Mouse (Mus musculus): ENCODE data around the gene Stk38. TPM values are rescaled to one million over a fixed set of nuclear protein-coding genes. Genes with fewer than 3 reads are reported as not detected.

Stk38 gene
- polyA plus RNA-seq, 1 experiment from 2014 or later = 71.8 TPM

DNA sequence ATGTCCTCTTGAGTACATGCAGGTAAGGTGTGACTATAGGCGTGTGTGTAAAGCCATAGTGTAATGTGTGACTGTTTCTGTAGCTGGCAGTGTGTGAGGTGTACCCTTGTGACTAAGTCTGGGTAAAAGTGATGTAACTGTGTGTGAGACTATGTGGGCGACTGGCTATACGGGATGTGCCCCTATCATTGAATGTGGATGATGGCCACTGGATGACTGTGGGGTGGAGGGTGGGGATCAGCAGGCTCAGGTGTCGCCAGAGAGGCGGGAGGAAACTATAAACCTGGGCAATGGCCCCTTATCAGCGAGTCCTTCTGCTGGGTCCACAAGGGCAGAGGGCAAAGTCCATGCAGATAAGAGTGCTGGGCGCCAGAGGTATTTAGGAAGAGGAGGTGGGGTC lies 42.1 kb upstream of the Stk38 start:
- Histone ChIP-seq H3K9ac (ENCODE audit: low read depth, low read length) (no peak overlapping the region), H3K27ac (ENCODE audit: low read depth, low read length) (no peak overlapping the region), H3K27me3 (replicated peaks; ENCODE audit: control insufficient read depth, insufficient read depth, low read length) (no peaks in the 10 kb centered on the region), H3K4me1 (ENCODE audit: control insufficient read depth, insufficient read depth, low read depth, low read length) (peaks cover 4% of the 10 kb centered on the region; the same call in 1 of the 2 replicates), H3K4me2 (ENCODE audit: low read length) (no peak overlapping the region), H3K9me3 (ENCODE audit: control insufficient read depth, low read length) (no peaks in the 10 kb centered on the region), H3K4me3 (ENCODE audit: low read length) (no peak overlapping the region), H3K36me3 (ENCODE audit: control insufficient read depth, insufficient read depth, low read length) (peaks cover 8% of the 10 kb centered on the region; the same call in 1 of the 2 replicates)
- no peak for ATAC-seq
- WGBS = 95% methylated on average over 7 of the region's 7 CpGs

DNA sequence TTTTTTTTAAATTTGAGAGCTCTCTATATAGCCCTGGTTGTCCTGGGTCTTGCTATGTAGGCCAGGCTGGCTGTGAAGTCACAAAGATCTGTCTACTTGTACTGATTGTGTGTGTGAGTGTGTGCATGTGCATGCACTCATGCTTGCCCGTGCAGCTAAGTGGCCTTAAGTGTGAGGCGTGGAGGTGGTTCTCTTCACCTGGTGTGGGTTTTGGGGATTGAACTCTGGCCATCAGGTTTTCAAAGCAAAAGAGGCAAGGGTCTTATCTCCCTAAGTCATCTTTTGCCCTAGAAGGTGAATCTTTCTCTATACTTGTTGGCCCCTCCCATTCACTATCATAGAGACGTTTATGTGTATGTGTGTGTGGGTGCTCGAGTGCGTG lies 41.7 kb upstream of the Stk38 start:
- no peaks in the 10 kb centered on the region for H3K27me3 ChIP-seq (replicated peaks; ENCODE audit: control insufficient read depth, insufficient read depth, low read length)
- WGBS = 84% methylated on average over 5 of the region's 5 CpGs
- H3K9me3 ChIP-seq (ENCODE audit: control insufficient read depth, low read length) = no peaks in the 10 kb centered on the region
- ATAC-seq = no peak
- peaks cover 4% of the 10 kb centered on the region; the same call in 1 of the 2 replicates for H3K4me1 ChIP-seq (ENCODE audit: control insufficient read depth, insufficient read depth, low read depth, low read length)
- H3K4me2 ChIP-seq (ENCODE audit: low read length) = no peak overlapping the region
- H3K9ac ChIP-seq (ENCODE audit: low read depth, low read length) = no peak overlapping the region
- peaks cover 10% of the 10 kb centered on the region for H3K36me3 ChIP-seq (ENCODE audit: control insufficient read depth, insufficient read depth, low read length)
- H3K27ac ChIP-seq (ENCODE audit: low read depth, low read length) = no peak overlapping the region
- no peak overlapping the region for H3K4me3 ChIP-seq (ENCODE audit: low read length)

DNA sequence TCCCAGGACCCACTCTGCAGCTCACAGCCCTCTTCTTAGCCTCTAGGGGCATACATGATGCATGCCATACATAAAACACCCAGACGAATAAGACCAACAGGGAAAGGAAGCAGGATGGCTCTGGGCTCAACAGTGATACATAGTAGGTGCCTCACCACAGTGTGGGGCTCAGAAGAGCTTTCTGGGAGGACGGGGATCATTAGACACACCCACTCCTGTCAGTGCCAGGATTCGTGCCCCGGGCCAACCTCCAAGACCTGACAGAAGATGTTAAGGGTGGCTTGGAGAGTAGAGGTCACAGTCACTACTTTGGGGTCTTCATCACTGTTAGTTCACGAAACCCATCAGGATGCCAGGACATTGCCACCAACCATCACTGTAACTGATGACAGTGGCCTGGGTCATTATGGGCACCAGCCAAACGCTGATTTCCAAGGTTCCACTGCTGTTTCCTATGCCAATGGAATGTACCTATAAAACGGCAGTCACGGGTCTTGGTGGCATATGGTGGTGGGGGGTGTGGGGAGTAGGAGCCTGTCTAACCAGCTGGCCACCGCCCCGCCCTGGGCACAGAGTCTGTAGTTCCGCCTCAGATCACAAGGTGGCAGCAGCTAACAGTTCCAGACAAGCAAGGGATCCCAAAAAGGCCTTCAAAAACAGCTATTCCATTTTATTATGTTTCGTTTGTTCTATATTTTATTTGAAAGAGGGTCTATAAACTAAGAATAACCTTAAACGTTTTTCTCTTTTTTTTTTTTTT lies 41.1 kb upstream of the Stk38 start:
- Histone ChIP-seq H3K4me3 (ENCODE audit: low read length) (no peak overlapping the region), H3K36me3 (ENCODE audit: control insufficient read depth, insufficient read depth, low read length) (peaks cover 15% of the 10 kb centered on the region), H3K9me3 (ENCODE audit: control insufficient read depth, low read length) (no peaks in the 10 kb centered on the region), H3K27me3 (replicated peaks; ENCODE audit: control insufficient read depth, insufficient read depth, low read length) (no peaks in the 10 kb centered on the region), H3K9ac (ENCODE audit: low read depth, low read length) (no peak overlapping the region), H3K4me1 (ENCODE audit: control insufficient read depth, insufficient read depth, low read depth, low read length) (peaks cover 4% of the 10 kb centered on the region; the same call in 1 of the 2 replicates), H3K4me2 (ENCODE audit: low read length) (no peak overlapping the region), H3K27ac (ENCODE audit: low read depth, low read length) (no peak overlapping the region)
- 21% methylated on average over 13 of the region's 13 CpGs for WGBS
- no peak for ATAC-seq

DNA sequence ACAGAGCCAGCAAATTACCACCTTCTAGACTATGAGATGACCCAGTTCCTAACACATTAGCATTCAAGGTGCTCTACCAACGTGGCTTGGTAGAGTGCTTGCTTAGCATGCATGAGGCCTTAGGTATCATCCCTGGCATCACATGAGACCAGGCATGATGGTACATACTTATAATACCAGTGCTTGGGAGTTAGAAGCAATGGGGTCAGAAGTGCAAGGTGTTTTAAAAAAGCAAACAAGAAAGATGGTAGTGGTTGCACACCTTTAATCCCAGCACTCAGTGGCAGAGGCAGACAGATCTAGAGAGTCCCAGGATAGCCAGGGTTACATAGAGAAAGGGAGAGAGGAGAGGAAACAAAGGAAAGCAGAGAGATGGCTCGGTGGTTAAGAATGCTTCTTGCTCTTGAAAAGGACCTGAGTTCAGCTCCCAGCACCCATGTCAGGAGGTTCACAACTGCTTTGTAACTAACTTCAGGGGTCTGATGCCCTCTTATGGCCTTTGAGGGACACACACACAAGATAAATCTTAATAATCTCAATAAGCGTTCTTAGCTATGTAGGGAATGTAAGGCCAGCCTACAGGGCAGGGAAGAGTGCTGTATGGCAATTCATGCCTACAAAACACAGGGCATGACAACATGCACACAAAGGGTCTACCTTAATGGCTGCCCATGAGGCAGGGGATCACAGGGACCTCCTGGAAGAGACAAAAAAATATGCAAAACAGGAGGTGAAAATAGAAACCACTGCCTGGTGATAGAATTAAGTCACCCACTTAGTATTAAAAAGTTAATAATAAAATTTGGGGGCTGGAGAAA lies 40.1 kb upstream of the Stk38 start:
- no peaks in the 10 kb centered on the region for H3K9me3 ChIP-seq (ENCODE audit: control insufficient read depth, low read length)
- WGBS = 57% methylated on average over 3 of the region's 3 CpGs
- no peak overlapping the region for H3K4me3 ChIP-seq (ENCODE audit: low read length)
- no peak overlapping the region for H3K9ac ChIP-seq (ENCODE audit: low read depth, low read length)
- H3K4me2 ChIP-seq (ENCODE audit: low read length) = no peak overlapping the region
- H3K27ac ChIP-seq (ENCODE audit: low read depth, low read length) = no peak overlapping the region
- H3K4me1 ChIP-seq (ENCODE audit: control insufficient read depth, insufficient read depth, low read depth, low read length) = peaks cover 4% of the 10 kb centered on the region; the same call in 1 of the 2 replicates
- peaks cover 21% of the 10 kb centered on the region for H3K36me3 ChIP-seq (ENCODE audit: control insufficient read depth, insufficient read depth, low read length)
- no peak for ATAC-seq
- H3K27me3 ChIP-seq (replicated peaks; ENCODE audit: control insufficient read depth, insufficient read depth, low read length) = no peaks in the 10 kb centered on the region

DNA sequence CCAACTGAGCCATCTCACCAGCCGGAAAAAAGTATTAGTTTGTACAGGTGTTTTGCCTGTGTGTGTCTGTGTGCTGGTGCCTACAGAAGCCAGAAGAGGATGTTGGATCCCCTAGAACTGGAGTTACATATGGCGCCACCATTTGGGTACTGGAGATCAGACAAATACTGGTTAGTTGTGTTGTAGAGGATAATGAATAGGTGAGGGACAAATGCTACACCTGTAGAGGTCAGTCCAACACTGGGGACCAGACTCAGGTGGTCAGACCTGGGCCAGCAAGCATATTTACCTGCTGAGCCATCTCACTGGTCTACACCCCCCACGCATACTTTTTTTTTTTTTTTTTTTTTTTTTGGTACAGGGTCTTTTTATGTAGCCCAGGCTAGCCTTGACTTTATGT lies 39.1 kb upstream of the Stk38 start:
- H3K4me1 ChIP-seq (ENCODE audit: control insufficient read depth, insufficient read depth, low read depth, low read length) = peaks cover 4% of the 10 kb centered on the region; the same call in 1 of the 2 replicates

DNA sequence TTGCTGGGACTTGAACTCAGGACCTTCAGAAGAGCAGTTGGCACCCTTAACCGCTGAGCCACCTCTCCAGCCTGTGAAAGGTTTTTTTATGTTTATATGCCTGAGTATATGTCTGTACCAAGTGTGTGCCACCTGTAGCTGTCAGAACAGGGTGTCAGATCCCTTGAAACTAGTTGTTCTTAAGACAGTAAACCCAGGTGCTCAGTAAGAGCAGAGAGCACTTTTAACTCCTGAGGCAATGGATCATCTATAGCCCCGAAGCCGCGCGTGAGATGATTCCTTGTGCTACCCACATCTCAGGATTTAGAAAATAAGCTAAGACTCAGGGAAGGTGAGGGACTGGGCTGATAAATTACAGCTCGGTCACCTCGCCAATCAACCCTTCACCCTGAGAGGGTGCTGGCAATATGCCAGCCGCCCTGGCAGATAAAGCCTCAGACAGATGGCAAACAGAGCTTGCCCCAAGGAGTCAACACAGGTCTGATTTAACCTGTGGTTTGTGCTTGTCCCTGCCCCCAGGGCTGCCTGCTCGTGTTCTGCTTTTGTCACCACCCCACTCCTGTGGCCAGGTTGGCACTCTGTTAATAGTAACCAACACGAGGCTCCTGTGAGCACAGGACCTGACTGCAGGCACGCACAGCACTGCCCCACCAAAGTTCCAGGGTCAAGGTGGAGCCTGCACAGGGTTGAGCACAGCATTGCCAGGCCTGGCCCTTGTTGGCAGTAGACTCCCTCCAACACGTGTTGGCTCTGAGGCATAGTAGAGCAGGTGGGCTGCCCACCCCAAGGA lies 38.1 kb upstream of the Stk38 start:
- H3K4me3 ChIP-seq (ENCODE audit: low read length) = no peak overlapping the region
- no peak overlapping the region for H3K27ac ChIP-seq (ENCODE audit: low read depth, low read length)
- H3K9me3 ChIP-seq (ENCODE audit: control insufficient read depth, low read length) = no peaks in the 10 kb centered on the region
- peaks cover 26% of the 10 kb centered on the region for H3K36me3 ChIP-seq (ENCODE audit: control insufficient read depth, insufficient read depth, low read length)
- 0 out of 2 replicates have a peak, but pooled peaks have one; percentile 22 for ATAC-seq
- H3K4me2 ChIP-seq (ENCODE audit: low read length) = no peak overlapping the region
- no peak overlapping the region for H3K9ac ChIP-seq (ENCODE audit: low read depth, low read length)
- H3K27me3 ChIP-seq (replicated peaks; ENCODE audit: control insufficient read depth, insufficient read depth, low read length) = no peaks in the 10 kb centered on the region
- 61% methylated on average over 12 of the region's 12 CpGs for WGBS
- no peaks in the 10 kb centered on the region; the same call in 1 of the 2 replicates for H3K4me1 ChIP-seq (ENCODE audit: control insufficient read depth, insufficient read depth, low read depth, low read length)

More for the DNA sequence above, 39.1 kb upstream of the Stk38 start:
- Histone ChIP-seq H3K27me3 (replicated peaks; ENCODE audit: control insufficient read depth, insufficient read depth, low read length) (no peaks in the 10 kb centered on the region), H3K9me3 (ENCODE audit: control insufficient read depth, low read length) (no peaks in the 10 kb centered on the region), H3K27ac (ENCODE audit: low read depth, low read length) (no peak overlapping the region), H3K4me2 (ENCODE audit: low read length) (no peak overlapping the region), H3K4me3 (ENCODE audit: low read length) (no peak overlapping the region), H3K9ac (ENCODE audit: low read depth, low read length) (no peak overlapping the region), H3K36me3 (ENCODE audit: control insufficient read depth, insufficient read depth, low read length) (peaks cover 25% of the 10 kb centered on the region)
- ATAC-seq = no peak
- 87% methylated on average over 2 of the region's 3 CpGs for WGBS

DNA sequence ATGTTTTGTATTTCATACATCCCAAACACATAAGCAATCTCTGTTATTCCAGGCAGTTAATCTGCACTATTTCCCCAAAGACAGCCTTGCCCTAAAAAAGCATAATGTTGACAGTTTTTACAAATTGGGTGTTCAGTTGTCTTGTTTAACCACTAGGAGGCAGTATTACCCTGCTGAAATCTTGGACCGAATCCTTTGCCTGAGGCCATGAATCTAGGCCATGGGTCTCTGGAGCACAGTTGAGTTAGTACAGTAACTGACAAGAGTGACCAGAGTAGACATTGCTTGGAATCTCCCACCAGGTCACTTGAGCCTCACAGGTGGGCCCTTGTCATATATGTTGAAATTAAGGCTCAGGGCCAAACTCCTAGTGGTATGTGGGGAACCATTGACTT lies 37.1 kb upstream of the Stk38 start:
- 39% methylated on average over 1 of the region's 1 CpGs for WGBS
- no peak for ATAC-seq
- H3K4me2 ChIP-seq (ENCODE audit: low read length) = no peak overlapping the region
- H3K36me3 ChIP-seq (ENCODE audit: control insufficient read depth, insufficient read depth, low read length) = peaks cover 34% of the 10 kb centered on the region
- H3K27me3 ChIP-seq (replicated peaks; ENCODE audit: control insufficient read depth, insufficient read depth, low read length) = no peaks in the 10 kb centered on the region
- H3K27ac ChIP-seq (ENCODE audit: low read depth, low read length) = no peak overlapping the region
- H3K9ac ChIP-seq (ENCODE audit: low read depth, low read length) = no peak overlapping the region
- H3K4me3 ChIP-seq (ENCODE audit: low read length) = no peak overlapping the region
- no peaks in the 10 kb centered on the region for H3K9me3 ChIP-seq (ENCODE audit: control insufficient read depth, low read length)
- H3K4me1 ChIP-seq (ENCODE audit: control insufficient read depth, insufficient read depth, low read depth, low read length) = no peaks in the 10 kb centered on the region; the same call in 1 of the 2 replicates

DNA sequence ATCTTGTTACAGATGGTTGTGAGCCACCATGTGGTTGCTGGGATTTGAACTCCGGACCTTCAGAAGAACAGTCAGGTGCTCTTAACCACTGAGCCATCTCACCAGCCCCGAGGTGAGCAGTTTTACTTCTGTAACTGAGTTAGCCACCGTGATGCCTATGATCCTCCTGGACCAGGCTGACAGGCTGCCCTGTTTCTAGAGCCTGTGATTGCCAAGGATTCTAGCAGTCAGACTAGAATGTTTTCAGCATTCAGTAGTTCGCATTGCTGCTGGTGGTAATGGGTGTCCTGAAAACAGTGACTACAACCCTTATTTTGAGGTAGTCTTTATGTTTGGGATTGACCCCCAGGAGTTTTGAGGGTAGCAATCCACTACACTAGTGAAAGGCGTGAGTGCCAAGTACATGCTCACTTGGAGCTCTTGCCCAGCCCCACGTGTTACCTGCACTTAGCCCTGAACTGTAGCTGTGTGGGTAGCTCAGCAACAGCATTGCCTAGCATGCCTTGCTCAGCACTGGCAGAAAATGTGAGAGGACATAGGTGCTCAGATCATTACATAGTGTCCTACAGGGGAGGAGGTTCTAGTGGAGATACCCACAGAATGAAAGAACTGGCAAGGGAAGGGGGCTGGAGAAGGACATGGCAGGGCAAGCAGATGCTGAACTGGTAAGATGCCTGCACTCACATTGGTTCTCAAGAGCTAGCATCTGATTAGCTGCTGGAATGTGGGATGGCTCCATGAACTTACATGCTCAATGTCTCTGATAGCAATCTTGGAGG lies 36.5 kb upstream of the Stk38 start:
- 0 out of 2 replicates have a peak, but pooled peaks have one; percentile 21 for ATAC-seq
- WGBS = 83% methylated on average over 6 of the region's 6 CpGs
- H3K36me3 ChIP-seq (ENCODE audit: control insufficient read depth, insufficient read depth, low read length) = peaks cover 40% of the 10 kb centered on the region

More for the DNA sequence above, 36.5 kb upstream of the Stk38 start:
- Histone ChIP-seq H3K9me3 (ENCODE audit: control insufficient read depth, low read length) (no peaks in the 10 kb centered on the region), H3K4me2 (ENCODE audit: low read length) (no peak overlapping the region), H3K27me3 (replicated peaks; ENCODE audit: control insufficient read depth, insufficient read depth, low read length) (no peaks in the 10 kb centered on the region), H3K4me1 (ENCODE audit: control insufficient read depth, insufficient read depth, low read depth, low read length) (no peaks in the 10 kb centered on the region), H3K9ac (ENCODE audit: low read depth, low read length) (no peak overlapping the region), H3K27ac (ENCODE audit: low read depth, low read length) (no peak overlapping the region), H3K4me3 (ENCODE audit: low read length) (no peak overlapping the region)
